Mouse (Mus musculus): ENCODE measurements at regions not wholly inside any gene's neighbourhood (a gene's known extent, or its start where the extent isn't known, plus 50 kb on each side); places are given as distances from the start of the nearest gene placed in this dataset.

DNA sequence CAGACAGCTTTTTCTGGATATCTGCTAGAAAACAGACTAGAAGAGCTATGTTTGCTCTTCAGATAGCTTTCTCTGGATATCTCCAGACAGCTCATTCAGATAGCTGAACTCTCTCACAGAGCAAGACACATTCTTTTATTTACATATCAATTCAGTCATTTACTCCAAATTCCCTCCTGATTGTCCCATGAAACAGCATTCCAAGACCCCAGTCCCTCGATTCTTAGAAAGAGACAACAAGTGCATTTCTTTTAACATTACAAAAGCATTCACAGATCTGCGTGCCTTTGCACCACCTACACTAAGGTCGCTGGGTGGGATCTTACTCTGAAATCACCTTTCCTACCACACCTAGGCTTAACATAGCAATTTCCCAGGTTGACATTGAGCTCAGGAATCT, 1039.5 kb upstream of the Ddx18 start:
- no peak for DNase-seq (ENCODE audit: low read depth in 2 of 2, low spot score in 2 of 2)

- no peak for DNase-seq (ENCODE audit: low read depth in 2 of 2, low spot score in 2 of 2)
These were observed 1008.2 kb upstream of the Ddx18 start for GRCm38 (mm10) chr1:122575954-122576353.

GRCm38 (mm10) chr1:122551596-122551995, 983.8 kb upstream of the Ddx18 start:
- no peak for DNase-seq (ENCODE audit: low read depth in 2 of 2, low spot score in 2 of 2)

- DNase-seq (ENCODE audit: low read depth in 2 of 2, low spot score in 2 of 2), result no peak
These were observed 941.8 kb upstream of the Ddx18 start for GRCm38 (mm10) chr1:122509580-122509979.

- no peak for DNase-seq (ENCODE audit: low read depth in 2 of 2, low spot score in 2 of 2)
These were observed 933.9 kb upstream of the Ddx18 start for GRCm38 (mm10) chr1:122501707-122502106.

GRCm38 (mm10) chr1:122478003-122478402, 910.2 kb upstream of the Ddx18 start:
- no peak for DNase-seq (ENCODE audit: low read depth in 2 of 2, low spot score in 2 of 2)

- DNase-seq (ENCODE audit: low read depth in 2 of 2, low spot score in 2 of 2), result no peak
These were observed 896.1 kb upstream of the Ddx18 start for GRCm38 (mm10) chr1:122463931-122464330.

DNA sequence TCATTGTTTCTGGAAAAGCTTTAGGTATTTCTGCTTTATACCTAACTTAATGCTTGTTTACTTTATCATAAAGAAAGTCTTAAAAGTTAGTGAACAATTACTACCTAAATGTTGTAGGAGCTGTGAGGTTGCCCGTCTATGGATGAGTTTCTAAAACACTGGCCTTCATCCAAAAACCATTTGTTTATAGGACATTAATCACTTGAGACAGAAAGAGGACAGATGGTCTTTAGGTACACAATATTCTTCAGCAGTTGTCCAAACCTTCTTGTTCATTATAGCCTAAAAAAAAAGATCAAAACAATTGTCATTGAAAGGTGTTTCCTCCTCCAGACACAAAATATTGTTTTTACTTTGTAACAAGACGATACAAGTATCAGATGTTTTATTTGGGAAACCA, 891.3 kb upstream of the Ddx18 start:
- DNase-seq (ENCODE audit: low read depth in 2 of 2, low spot score in 2 of 2), result no peak

DNA sequence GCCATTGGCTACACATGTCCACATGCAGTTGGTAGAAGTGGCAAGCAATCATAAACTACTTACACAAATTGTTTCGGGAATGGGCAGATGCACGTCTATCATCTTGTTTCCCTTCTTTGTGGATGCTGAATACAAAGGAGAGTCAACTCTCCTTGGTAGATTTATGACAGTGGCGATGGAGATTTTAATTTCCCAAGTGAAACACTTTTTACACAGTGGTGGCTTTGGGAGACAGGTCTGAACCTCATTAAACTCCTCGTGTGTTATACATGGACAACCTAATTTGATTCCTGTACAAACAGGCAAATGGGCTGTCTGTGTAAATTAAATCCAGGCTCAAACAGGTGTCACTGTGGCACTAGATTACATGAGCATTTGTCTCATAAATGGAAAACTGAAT, 887.1 kb upstream of the Ddx18 start:
- DNase-seq (ENCODE audit: low read depth in 2 of 2, low spot score in 2 of 2), result no peak

GRCm38 (mm10) chr1:122453617-122454016, 885.8 kb upstream of the Ddx18 start:
- DNase-seq (ENCODE audit: low read depth in 2 of 2, low spot score in 2 of 2), result no peak

DNA sequence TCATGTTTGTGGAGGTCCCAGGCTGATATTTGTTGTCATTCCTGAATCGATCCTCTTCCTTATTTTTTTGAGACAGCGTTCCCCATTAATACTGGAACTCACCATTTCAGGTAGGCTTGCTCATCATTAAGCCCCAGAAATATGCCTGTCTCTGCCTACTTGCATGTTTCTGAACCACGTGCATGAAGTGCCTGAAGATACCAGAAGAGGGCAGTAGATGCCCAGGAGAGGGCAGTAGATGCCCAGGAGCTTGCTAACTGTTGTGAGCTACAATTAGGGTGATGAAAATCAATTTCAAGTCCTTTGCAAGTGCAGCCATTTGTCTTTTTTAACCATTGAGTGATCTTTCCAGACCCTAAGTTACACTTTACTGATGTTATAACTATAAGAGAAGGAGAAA, 871.6 kb upstream of the Ddx18 start:
- no peak for DNase-seq (ENCODE audit: low read depth in 2 of 2, low spot score in 2 of 2)

- DNase-seq (ENCODE audit: low read depth in 2 of 2, low spot score in 2 of 2), result no peak
These were observed 855.7 kb upstream of the Ddx18 start for GRCm38 (mm10) chr1:122423503-122423902.

GRCm38 (mm10) chr1:122396342-122396741, 828.6 kb upstream of the Ddx18 start:
- DNase-seq (ENCODE audit: low read depth in 2 of 2, low spot score in 2 of 2), result no peak

- no peak for DNase-seq (ENCODE audit: low read depth in 2 of 2, low spot score in 2 of 2)
These were observed 826.0 kb upstream of the Ddx18 start for GRCm38 (mm10) chr1:122393660-122394355.

- peak; percentile 93 to 100 for DNase-seq (ENCODE audit: low read depth in 2 of 2, low spot score in 2 of 2)
These were observed 789.2 kb upstream of the Ddx18 start for GRCm38 (mm10) chr1:122357015-122357414.

DNA sequence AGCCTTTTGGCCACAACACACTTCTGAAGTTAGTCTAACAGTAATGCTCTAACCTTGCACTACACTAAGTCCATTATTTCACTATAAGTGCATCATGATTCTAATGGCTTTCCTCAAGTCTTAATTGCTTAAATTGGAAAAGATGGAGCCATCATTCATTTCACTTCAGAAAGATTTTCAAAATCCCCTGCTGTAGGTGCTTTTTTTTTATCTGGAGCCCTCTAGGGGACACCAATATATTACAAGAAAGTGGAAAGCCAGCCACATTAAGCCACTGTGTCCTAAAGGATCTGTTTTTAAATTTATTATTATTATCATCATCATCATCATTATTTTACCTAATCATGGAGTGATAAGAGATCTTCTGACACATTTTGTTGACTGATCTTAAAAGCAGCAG, 783.7 kb upstream of the Ddx18 start:
- no peak for DNase-seq (ENCODE audit: low read depth in 2 of 2, low spot score in 2 of 2)

DNA sequence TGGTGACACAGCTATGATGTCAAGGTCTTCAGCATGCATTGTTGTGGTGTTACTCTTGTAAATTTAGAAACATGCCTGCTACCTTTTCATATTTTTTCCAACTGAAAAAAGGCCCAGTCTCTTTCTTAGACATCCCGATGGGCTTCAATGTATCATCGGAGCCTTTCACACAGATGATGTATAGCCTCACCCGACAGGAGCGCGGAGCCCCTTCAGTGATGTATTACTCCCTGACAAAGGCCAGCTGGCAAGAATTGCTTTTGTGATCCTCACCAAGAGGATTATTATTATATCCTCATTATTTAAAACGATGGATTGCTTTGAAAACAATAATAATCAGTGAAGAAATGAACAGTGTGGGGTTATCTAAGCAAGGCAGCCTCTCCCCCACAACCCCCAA, 765.5 kb upstream of the Ddx18 start:
- no peak for DNase-seq (ENCODE audit: low read depth in 2 of 2, low spot score in 2 of 2)

GRCm38 (mm10) chr1:122328276-122328675, 760.5 kb upstream of the Ddx18 start:
- no peak for DNase-seq (ENCODE audit: low read depth in 2 of 2, low spot score in 2 of 2)
